Mouse (Mus musculus) adrenal gland (tissue): ENCODE results near the gene Rnf152.

Source experiments
- intact Hi-C: fragments of 180-260 bp; cut with DNase I; formaldehyde crosslinking; loops from one replicate; pipeline ENCODE4 v1.15.1; 2025

Gene Rnf152

GRCm38 (mm10) chr1:105314010-105314800, 42.3 kb downstream of the Rnf152 start:
- intact Hi-C loops, result no loop called here

GRCm38 (mm10) chr1:105312601-105312901, 44.0 kb downstream of the Rnf152 start:
- intact Hi-C loops, result no loop called here

- intact Hi-C loops, result no loop called here
Observed at GRCm38 (mm10) chr1:105311899-105312600, 44.5 kb downstream of the Rnf152 start.

- intact Hi-C loops, result no loop called here
Observed at GRCm38 (mm10) chr1:105302164-105302563, 54.3 kb downstream of the Rnf152 start.

- intact Hi-C loops, result no loop called here
Observed at GRCm38 (mm10) chr1:105301764-105302163, 54.7 kb downstream of the Rnf152 start.

- intact Hi-C loops, result no loop called here
Observed at GRCm38 (mm10) chr1:105291859-105292258, 64.7 kb downstream of the Rnf152 start.

- intact Hi-C loops, result no loop called here
Observed at GRCm38 (mm10) chr1:105287536-105287935, 69.0 kb downstream of the Rnf152 start.

- intact Hi-C loops, result no loop called here
Observed at GRCm38 (mm10) chr1:105286906-105287305, 69.6 kb downstream of the Rnf152 start.

GRCm38 (mm10) chr1:105285001-105285400, 71.5 kb downstream of the Rnf152 start:
- intact Hi-C loops, result no loop called here

GRCm38 (mm10) chr1:105284116-105284515, 72.4 kb downstream of the Rnf152 start:
- intact Hi-C loops, result no loop called here

- intact Hi-C loops, result no loop called here
Observed at GRCm38 (mm10) chr1:105281277-105281676, 75.2 kb downstream of the Rnf152 start.

GRCm38 (mm10) chr1:105280160-105280559, 76.3 kb downstream of the Rnf152 start:
- intact Hi-C loops, result no loop called here

GRCm38 (mm10) chr1:105274500-105275194, 81.9 kb downstream of the Rnf152 start:
- intact Hi-C loops, result no loop called here

- intact Hi-C loops, result no loop called here
Observed at GRCm38 (mm10) chr1:105271104-105271503, 85.4 kb downstream of the Rnf152 start.

- intact Hi-C loops, result no loop called here
Observed at GRCm38 (mm10) chr1:105263283-105264033, 93.1 kb downstream of the Rnf152 start.

- intact Hi-C loops, result no loop called here
Observed at GRCm38 (mm10) chr1:105260200-105260599, 96.3 kb downstream of the Rnf152 start.

- intact Hi-C loops, result no loop called here
Observed at GRCm38 (mm10) chr1:105257199-105257598, 99.3 kb downstream of the Rnf152 start.

GRCm38 (mm10) chr1:105249190-105249589, 107.3 kb downstream of the Rnf152 start:
- intact Hi-C loops, result no loop called here

- intact Hi-C loops, result no loop called here
Observed at GRCm38 (mm10) chr1:105246651-105247050, 109.9 kb downstream of the Rnf152 start.

- intact Hi-C loops, result no loop called here
Observed at GRCm38 (mm10) chr1:105246075-105246574, 110.4 kb downstream of the Rnf152 start.
